Mouse (Mus musculus): Measurements from ENCODE around the gene Mfsd4a.
A peak's percentile ranks its signal among the peaks of the same experiment; 100 is the strongest.

Gene Mfsd4a

DNA sequence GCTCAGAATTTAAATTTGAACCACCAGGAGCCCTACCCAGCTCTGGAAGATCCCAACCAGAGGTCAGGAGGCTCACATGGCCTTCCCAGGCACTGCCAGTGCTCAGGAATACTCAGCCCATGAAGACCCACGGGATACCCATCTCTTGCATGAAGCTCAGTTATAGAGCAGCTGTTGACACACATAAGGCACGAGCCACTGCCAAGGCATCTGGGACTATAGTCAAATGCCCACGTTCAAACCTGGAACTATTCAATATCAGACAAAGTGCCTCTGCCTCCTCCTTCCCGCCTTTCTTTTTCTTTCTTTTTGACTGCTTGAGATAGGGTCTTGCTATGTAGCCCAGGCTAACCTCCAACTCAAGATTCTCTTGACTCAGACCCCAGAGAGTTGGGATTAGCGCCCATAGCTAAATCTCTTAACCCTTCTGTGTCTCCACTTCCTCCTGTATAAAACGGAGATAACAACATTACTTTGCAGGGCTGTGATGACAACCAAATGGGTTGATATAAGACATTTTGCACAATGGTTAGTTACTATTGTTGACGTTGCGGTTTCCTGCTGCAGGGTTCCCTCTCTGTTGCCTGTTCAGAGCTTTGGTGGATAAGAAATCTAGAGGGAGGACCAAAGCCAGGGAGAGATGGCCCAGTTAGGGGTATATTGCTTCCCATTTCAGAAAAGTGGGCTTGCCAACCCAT is 2.2 kb downstream of the Mfsd4a start:
- no peak for DNase-seq (ENCODE audit: low spot score in 2 of 2)

DNA sequence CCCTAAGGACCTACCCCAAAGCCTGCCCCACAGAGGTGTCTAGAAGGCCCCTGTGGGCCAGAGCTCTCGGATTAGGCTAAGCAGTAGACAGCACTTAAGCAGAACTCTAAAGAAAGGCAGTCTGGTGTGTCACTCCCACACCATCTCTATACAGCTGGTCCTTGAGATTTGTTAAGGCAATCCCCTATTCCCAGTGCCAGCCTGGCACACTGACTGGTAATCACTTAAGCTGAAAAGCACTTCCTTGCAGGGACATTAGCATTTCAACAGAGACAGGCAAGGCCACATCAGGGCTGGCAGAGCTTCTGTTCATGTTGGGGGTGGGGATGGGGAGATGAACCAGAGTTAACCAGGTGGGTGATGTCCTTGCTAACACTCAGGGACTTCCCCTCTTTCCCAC is 2.9 kb downstream of the Mfsd4a start:
- DNase-seq (ENCODE audit: low spot score in 2 of 2), result no peak

GRCm38 (mm10) chr1:132063096-132063495 is 4.8 kb downstream of the Mfsd4a start:
- no peak for DNase-seq (ENCODE audit: low spot score in 2 of 2)

DNA sequence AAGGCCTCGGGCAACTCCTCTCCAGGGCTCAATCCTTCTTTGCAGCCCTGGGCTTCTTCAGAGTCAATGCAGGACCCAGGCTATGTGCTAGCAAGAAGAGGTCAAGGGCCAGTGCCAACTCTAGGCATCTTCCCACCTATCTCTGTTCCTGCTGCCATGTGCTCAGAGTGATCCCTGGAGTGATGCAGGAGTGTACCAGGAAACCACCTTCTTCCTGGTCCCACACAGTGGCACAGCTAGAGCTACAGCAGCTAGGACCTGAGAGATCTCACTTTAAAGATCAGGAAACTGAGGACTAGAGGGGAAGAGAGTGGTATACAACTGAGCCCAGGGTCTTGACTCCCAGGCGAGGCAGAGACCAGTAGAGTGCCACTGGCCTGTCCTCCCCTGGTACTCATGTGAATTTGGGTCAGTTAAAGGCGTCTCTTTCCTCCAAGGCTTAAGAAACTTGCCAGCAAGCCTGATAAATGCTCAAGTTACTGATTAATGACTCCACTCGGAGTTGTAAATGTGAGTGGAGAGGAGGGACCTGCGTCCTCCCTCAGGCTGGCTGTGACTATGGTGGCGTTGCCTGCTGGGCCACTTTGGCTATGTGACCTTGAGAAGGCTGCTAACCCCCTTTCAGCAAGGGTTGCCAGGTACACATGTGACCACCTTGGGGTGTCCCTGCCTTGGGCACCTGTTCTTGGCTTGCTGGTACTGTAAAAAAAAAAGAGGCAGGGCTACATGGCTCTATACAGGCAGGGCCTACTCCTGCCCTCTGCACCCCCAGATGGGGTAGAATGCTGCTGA is 5.9 kb downstream of the Mfsd4a start:
- DNase-seq (ENCODE audit: low spot score in 2 of 2), result no peak

DNA sequence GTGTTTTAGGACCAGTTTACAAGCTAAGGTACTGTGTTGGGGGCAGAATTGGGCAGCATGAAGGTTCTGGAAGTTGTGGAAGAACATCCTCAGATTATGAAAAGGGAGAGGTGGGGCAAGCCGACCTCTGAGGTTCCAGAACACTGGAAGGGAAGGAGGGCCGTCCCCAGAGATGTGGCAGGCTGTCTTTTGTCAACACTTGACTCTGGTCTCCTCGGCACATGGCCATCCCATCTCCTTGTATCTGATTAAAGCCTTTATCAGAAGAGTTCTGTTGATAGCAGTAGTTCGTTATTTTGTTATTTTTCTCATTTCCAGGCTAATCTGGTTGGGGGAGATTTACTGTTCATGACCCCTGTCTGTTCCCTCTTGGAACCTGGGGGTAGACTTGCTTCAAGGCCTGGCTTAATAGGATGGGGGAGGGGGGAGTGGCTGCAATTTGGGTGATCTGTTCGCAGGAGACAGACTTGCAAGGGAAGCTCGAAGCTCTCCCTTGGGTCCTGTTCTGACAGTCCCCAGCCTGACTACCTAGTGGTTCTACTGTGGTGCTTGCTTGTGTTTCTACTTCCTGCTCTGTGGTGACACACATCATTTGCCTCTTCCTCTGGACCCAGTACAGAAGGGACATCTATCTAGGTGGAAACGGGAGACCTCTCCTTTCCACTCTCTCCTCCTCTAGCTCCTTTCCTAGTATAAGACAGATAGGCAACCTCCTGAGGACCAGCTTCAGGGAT is 7.7 kb downstream of the Mfsd4a start:
- no peak for DNase-seq (ENCODE audit: low spot score in 2 of 2)

DNA sequence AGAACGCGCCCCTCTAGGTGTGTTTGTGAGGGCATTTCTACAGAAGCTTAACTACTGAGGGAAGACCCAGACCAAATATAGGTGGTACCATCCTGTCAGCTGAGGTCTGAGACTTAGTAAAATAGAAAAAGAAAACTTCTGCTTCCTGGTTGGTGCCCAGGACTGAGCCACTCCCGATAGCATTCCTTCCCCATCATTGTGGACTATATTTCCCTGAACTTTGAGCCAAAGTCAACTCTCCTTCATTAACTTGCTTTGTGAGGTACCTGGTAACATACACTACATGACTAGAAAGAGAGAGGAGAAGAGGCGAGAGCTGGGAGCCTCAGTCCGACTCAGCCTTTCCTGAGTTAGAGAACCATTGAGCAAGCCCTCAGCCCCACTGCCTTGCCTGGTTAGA is 9.3 kb downstream of the Mfsd4a start:
- no peak for DNase-seq (ENCODE audit: low spot score in 2 of 2)

- no peak for DNase-seq (ENCODE audit: low spot score in 2 of 2)
These were observed 12.7 kb downstream of the Mfsd4a start for GRCm38 (mm10) chr1:132055054-132055664.

GRCm38 (mm10) chr1:132054387-132054786 is 13.5 kb downstream of the Mfsd4a start:
- no peak for DNase-seq (ENCODE audit: low spot score in 2 of 2)

GRCm38 (mm10) chr1:132051746-132052145 is 16.1 kb downstream of the Mfsd4a start:
- DNase-seq (ENCODE audit: low spot score in 2 of 2), result peak in 1 of 2 experiments; percentile 20

- DNase-seq (ENCODE audit: low spot score in 2 of 2), result peak; percentile 23 to 44
These were observed 21.6 kb downstream of the Mfsd4a start for GRCm38 (mm10) chr1:132046143-132046735.

GRCm38 (mm10) chr1:132043759-132044158 is 24.1 kb downstream of the Mfsd4a start:
- DNase-seq (ENCODE audit: low spot score in 2 of 2), result no peak

GRCm38 (mm10) chr1:132040201-132040621 is 27.7 kb downstream of the Mfsd4a start:
- DNase-seq (ENCODE audit: low spot score in 2 of 2), result no peak

DNA sequence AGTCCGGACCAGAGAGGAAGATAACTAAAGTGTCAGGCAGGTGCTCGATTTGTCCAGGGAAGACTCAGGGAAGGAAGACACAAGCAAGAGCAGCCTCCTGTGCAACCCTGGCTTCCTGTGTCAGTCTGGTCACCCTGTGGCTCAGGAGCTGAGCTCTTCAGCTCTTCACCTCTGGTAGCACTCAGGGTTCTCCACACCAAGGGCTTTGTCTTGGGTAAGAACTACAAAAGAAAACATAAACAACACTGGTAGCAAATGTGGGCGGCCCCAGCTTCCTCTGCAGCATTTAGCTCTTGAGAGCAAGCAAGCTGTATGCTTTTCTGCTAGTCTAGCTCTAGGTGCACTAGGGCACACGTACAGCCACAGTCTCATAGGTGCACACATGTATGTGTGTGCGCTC is 29.1 kb downstream of the Mfsd4a start:
- DNase-seq (ENCODE audit: low spot score in 2 of 2), result no peak

GRCm38 (mm10) chr1:132037746-132038145 is 30.1 kb downstream of the Mfsd4a start:
- no peak for DNase-seq (ENCODE audit: low spot score in 2 of 2)

DNA sequence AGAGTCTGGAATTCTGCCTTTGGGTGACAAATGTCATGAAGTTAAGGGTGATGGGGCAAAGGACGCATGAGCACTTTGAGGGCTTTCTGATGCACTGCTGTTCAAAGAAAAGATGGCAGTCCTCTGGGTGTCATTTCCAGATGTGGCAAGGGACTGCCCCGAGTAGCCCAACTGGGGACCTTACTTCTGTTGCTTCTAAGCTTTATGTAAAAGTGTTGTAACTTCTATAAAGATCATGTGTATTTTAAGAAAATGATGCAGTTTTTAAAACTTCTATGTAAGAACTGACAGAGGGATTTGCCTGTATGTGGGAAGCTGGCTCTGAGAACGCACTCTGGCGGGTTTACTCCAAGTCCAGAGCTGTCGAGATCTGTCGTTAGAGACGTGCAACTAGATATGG is 35.7 kb downstream of the Mfsd4a start:
- no peak for DNase-seq (ENCODE audit: low spot score in 2 of 2)

DNA sequence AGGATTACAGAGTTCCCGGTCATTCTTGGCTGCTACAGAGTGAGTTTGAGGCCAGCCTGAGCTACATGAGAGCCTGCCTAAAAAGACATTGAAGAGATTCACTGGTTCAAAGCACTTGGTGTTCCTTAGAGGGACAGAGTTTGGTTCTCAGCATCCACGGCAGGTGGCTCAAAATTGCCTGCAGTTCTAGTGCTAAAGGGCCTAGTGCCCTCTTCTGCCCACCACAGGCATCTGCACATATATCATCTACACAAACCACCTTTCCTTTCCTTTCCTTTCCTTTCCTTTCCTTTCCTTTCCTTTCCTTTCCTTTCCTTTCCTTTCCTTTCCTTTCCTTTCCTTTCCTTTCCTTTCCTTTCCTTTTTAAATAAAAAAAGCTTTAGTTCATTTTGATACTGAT is 37.3 kb downstream of the Mfsd4a start:
- no peak for DNase-seq (ENCODE audit: low spot score in 2 of 2)

GRCm38 (mm10) chr1:132028413-132028812 is 39.4 kb downstream of the Mfsd4a start:
- DNase-seq (ENCODE audit: low spot score in 2 of 2), result no peak

DNA sequence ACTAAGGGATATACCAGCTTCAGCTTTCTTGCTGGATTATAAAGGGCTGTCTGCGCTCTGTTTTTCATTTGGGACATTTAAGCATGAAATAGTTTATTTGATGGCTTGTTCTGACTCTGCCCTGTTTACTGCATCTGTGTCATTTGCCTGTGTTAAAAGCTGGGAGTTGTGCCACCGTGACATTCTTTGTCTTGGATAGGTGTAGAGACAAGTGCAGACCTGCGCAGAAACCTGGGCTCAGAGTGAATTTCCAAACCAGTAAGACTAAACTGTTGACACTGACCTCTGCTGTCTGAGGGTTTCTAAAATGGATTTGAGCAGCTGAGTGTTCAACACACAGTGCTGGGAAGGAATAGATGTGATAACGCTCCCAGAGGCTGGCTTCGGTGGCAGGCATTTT is 39.9 kb downstream of the Mfsd4a start:
- peak in 1 of 2 experiments; percentile 39 for DNase-seq (ENCODE audit: low spot score in 2 of 2)

DNA sequence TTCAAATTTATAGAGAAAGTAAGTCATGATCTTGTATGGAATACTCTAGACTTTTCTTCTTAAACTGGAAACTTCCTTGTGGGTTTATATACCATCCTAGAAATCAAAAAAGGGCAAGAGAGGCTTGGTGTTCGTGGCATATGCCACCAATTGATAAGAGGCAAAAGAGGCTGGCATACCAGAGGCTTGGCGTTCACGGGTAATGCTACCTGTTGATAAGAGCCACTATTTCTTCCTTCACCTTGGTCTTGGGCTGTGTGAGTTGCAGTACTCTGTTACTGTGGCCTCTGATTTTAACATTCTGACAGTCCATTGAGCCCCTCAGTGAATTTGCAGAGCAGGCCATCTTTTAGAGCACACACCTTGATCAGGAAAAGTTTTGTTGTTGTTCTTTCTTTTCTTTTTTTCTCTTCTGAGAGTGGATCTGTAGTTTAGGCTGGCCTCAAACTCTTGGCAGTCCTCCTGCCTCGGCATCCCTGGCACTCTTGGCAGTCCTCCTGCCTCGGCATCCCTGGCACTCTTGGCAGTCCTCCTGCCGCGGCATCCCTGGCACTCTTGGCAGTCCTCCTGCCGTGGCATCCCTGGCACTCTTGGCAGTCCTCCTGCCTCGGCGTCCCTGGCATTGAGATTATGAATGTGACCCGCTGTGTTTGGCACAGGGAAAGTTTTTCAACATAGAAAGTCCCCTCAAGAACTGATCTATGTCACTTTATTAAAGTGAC is 40.8 kb downstream of the Mfsd4a start:
- no peak for DNase-seq (ENCODE audit: low spot score in 2 of 2)

DNA sequence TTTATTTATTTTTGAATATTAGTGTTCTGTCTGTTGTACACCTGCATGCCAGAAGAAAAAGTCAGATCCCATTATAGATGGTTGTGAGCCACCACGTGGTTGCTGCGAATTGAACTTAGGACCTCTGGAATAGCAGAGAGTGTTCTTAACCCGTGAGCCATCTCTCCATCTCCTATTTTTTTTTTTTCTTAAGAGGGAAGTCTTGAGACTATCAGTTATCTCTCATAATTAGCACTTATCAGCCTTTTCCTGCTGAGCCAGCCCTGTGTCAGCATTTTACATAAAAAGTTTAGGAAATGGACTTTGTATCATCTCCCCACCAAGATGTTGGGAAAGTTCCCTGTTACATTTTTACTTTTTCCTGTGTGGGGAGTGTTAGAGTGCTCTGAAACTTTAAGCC is 45.8 kb downstream of the Mfsd4a start:
- DNase-seq (ENCODE audit: low spot score in 2 of 2), result no peak

DNA sequence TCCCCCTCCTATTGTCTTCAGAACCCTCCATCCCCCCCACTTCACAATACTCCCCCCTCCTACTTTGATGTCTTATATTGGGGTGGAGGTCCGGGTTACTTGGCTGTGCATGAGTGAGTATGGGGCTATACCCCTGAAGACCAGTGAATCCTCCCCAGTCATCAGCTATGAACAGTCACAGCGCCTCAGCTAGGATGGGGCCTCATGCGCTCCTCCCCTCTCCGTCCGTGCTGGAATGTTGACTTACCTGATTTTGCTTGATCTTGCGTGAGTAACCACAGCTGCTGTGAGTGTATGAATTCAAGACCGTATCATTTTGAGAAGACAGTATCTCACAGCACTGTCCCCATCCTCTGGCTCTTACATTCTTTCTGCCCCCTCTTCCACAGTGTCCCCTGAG is 48.0 kb downstream of the Mfsd4a start:
- no peak for DNase-seq (ENCODE audit: low spot score in 2 of 2)
